Mouse (Mus musculus) CD8-positive naive resting alpha-beta T cell, adult 57 days (primary cell): ENCODE data around the gene Flna. TPM values are rescaled to one million over a fixed set of nuclear protein-coding genes. Genes with fewer than 3 reads are reported as not detected.

Source experiments
- total RNA-seq: library from RNA; stranded (reverse); gene quantifications from one replicate; pipeline ENCODE4 v1.2.4, GENCODE M21; 2023

Gene Flna
- 592 TPM for total RNA-seq

GRCm38 (mm10) chrX:74249615-74250014, at the start of gene Flna:
Flna (minus strand) TSS chrX:74249820.

GRCm38 (mm10) chrX:74296538-74297448, 47.2 kb upstream of the Flna start, which contains the start of gene Atp6ap1:
Atp6ap1 (plus strand) TSS chrX:74297097.

GRCm38 (mm10) chrX:74281732-74282394, 32.2 kb upstream of the Flna start, which contains the start of the genes Taz and Dnase1l1:
Taz (plus strand) TSS chrX:74281912.
Dnase1l1 (minus strand) TSS chrX:74282337.

GRCm38 (mm10) chrX:74270062-74270901, 20.7 kb upstream of the Flna start, which contains the start of gene Rpl10:
Rpl10 (plus strand) TSS chrX:74270812.

GRCm38 (mm10) chrX:74254153-74254887, 4.7 kb upstream of the Flna start, which contains the start of gene Emd:
Emd (plus strand) TSS chrX:74254687.

GRCm38 (mm10) chrX:74176959-74177358, 72.7 kb downstream of the Flna start, which contains the start of gene Tktl1:
Tktl1 (plus strand) TSS chrX:74177259.

Other genes with a start within 250 kb of the Flna start
- 127 TPM for gene Irak1, start 225.9 kb downstream of the Flna start, total RNA-seq
- gene Opn1mw, start 122.4 kb downstream of the Flna start, total RNA-seq: not detected
- gene Mecp2, start 114.5 kb downstream of the Flna start, total RNA-seq: 47.1 TPM
- not detected for gene Tex28, start 82.0 kb downstream of the Flna start, total RNA-seq
- not detected for gene Tktl1, start 72.6 kb downstream of the Flna start, total RNA-seq
- gene Emd, start 4.9 kb upstream of the Flna start, total RNA-seq: 82.0 TPM
- gene Rpl10, start 21.0 kb upstream of the Flna start, total RNA-seq: 710 TPM
- 77.2 TPM for gene Taz, start 32.1 kb upstream of the Flna start, total RNA-seq
- gene Dnase1l1, start 32.5 kb upstream of the Flna start, total RNA-seq: 8.8 TPM
- gene Atp6ap1, start 47.3 kb upstream of the Flna start, total RNA-seq: 90.2 TPM
- gene Gdi1, start 55.2 kb upstream of the Flna start, total RNA-seq: 176 TPM
- gene Fam50a, start 63.2 kb upstream of the Flna start, total RNA-seq: 68.6 TPM
- 11.0 TPM for gene Plxna3, start 79.2 kb upstream of the Flna start, total RNA-seq
- 27.9 TPM for gene Lage3, start 103.8 kb upstream of the Flna start, total RNA-seq
- 20.9 TPM for gene Ubl4a, start 123.4 kb upstream of the Flna start, total RNA-seq
- gene Slc10a3, start 123.5 kb upstream of the Flna start, total RNA-seq: 16.1 TPM
- 23.0 TPM for gene Fam3a, start 143.5 kb upstream of the Flna start, total RNA-seq
- 58.8 TPM for gene Ikbkg, start 143.5 kb upstream of the Flna start, total RNA-seq
- gene G6pdx, start 179.4 kb upstream of the Flna start, total RNA-seq: 32.9 TPM
- not detected for gene Gm6880, start 231.6 kb upstream of the Flna start, total RNA-seq